Mouse (Mus musculus): Measurements from ENCODE around the gene Naip2.
"Not testable (repeated sequence)": the region's sequence is repeated elsewhere in the genome, so short reads cannot be mapped to it uniquely, and the experiment has no call there.

- not testable (repeated sequence) for TF ChIP-seq CTCF (IDR thresholded peaks at IDR 0.05; ENCODE audit: low read depth, low read length); POLR2A (IDR thresholded peaks at IDR 0.05; ENCODE audit: insufficient read depth, low read length); EP300 (IDR thresholded peaks at IDR 0.05; ENCODE audit: insufficient read depth, low read depth, low read length)
Measured at GRCm38 (mm10) chr13:100183111-100183510, 18.8 kb downstream of the Naip2 start.
